Mouse (Mus musculus) common myeloid progenitor, adult 5-6 weeks (primary cell): ENCODE results near the gene Pxdn. TPM values are rescaled to one million over a fixed set of nuclear protein-coding genes. Genes with fewer than 3 reads are reported as not detected.

Experiments used
- ATAC-seq: replicated peaks from 2 replicates; pipeline ENCODE4 v1.8.0; 2016; ENCODE audit warnings: low read depth, mild to moderate bottlenecking, moderate TSS enrichment, inconsistent platforms; ENCODE audit not compliant: poor library complexity, severe bottlenecking
- total RNA-seq: library from RNA; stranded (forward); fragments of 200-1000, 187-1606 nt; gene quantifications from 2 replicates; pipeline ENCODE4 v1.2.3, GENCODE M21; 2017

The Pxdn gene
- total RNA-seq, 1 experiment from 2014 or later = not detected

DNA sequence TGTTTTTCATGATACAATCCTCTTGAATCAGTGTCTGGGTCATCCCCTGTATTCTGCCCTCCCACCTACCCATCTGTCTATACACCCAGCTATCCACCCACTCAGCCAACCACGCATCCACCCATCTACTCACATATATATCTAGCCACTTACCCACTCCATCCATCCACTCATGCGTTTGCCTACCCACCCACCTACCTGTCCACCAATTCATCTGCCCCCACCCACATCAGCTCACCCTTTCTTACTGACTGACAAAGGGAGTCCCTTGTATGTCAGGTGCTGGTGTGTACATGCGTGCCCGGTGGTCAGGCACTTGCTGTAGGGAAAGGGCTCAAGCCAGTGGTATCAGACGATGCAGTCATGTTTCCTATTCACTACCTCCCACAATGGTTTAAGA is 14.1 kb downstream of the Pxdn start:
- no peak for ATAC-seq

DNA sequence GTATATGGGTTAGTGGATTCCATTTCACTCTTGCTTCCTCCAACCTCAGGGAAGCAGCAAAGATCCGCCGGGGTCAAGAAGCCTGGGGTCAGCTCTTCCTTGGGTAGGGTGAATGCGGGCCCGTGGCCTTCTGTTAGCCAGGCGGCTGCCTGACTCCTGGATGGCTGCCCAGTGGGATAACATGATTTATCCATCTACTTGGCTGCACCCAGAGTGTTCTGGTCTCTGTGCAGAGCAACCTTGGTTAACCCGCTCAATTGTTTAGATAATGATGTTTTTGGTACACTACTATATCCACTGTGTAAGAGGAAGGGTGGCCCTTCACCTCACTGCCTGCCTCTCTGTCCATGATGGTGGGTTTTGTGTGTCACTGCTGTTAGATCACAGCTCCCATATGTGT is 14.7 kb downstream of the Pxdn start:
- no peak for ATAC-seq

DNA sequence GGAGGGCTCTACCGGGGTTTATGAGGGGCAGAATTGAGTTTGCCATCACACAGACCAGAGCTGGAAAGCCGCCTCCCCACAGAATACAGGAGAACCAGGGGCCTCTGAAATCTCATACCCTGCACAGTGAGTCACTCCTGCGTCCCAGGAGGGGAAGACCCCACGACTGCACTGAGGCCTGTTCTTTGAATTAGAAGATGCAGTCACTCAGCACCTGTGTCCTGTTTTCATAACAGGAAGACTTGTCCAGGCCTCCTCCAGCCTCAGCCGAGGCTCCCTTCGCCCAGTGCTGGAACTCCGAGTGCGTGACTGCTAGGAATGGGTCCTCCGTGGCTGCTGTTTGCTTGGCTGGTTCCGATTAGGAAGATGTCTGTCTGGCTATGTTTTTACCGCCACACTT is 16.6 kb downstream of the Pxdn start:
- ATAC-seq = no peak

DNA sequence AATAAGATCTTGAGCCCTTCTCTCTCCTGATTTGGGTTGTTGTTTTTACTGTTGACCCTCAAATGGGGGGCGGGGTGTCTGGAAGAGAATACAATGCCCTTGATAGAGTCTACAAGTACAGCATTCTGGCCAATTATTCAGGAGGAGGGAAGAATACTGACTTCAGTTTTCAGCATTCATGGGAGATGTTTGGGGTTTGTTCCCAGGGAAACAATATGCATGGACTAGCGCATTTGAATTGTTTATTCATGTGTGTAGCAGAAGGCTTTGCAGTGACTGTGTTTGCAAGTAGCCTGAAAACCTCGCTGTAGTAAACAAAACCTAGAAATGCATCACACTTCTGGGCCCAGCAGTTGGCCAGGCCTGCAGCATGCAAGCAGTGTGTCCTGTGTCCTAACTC is 17.1 kb downstream of the Pxdn start:
- ATAC-seq = no peak

DNA sequence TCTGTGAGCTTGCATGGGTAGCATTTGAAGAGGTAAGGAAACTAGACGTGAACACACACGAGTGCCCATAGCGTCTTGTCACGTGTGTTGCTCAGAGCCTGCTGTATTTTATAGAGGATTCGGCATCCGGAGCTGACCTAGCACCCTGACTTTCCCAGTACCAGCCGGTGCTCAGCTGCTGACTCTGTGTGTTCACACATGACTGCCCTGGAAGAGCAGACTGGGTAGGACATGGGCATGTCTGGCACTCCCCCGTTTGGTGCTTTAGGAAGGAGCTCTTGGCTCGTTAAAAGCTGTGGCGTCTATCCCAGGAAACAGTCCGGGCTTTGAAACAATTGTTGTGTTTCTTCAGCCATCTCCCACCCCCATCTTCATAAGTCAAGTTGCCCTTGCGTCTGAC is 19.6 kb downstream of the Pxdn start:
- ATAC-seq = no peak

DNA sequence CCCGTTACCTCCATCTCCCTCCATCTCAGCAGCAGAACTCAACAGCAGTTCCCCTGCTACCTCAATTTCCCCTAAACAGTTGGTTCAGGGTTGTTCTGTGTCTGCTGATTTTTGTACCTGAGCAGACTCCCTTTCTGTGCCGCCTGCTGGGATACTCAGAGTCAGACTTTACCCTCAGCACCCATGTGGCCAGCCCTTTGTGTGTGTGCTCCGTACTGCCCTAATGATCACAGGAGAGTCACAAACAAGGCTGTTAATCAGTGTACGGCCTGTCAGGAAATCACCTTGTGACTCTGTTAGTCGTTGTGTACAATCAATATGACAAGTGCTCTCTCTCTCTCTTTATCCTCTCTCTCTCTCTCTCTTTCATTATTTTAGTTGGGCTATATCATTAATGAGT is 21.2 kb downstream of the Pxdn start:
- no peak for ATAC-seq

DNA sequence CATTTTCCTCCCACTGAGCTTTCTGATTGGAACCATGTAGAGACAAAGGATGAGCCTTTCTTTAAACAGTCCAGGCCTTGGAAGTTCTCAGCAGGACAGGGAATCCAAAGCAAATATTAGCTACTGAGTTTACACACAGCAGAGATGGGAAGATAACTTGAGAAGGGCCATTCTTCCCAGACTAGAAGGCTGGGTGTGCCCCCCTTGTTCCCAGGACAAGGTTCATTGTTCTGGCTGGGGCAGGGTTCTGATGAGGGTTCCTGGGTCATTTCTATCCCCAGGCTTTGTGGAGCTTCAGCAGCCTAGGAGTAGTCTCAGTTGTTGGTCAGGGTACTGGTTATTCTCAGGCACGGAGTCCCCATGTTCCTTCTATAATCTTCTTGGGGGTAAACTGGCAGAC is 23.6 kb downstream of the Pxdn start:
- ATAC-seq = no peak

DNA sequence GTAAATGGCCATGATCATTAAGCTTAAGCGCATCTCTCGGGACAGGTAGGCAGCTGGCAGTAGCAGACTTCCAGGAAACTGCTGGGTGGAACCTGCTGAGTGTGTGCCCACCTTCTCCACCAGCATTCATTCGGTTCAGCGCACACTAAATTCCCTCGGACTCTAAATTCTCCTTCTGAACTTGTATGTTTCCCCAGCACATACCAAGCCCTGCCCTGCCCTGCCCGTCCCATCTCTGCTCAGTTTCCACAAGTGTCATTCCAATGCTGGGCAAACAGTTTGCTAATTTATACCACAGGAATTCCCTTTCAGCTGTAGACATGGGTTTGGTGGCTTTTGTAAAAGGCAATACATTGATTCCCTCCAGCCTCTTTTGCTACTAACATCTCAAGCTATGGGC is 27.6 kb downstream of the Pxdn start:
- no peak for ATAC-seq

DNA sequence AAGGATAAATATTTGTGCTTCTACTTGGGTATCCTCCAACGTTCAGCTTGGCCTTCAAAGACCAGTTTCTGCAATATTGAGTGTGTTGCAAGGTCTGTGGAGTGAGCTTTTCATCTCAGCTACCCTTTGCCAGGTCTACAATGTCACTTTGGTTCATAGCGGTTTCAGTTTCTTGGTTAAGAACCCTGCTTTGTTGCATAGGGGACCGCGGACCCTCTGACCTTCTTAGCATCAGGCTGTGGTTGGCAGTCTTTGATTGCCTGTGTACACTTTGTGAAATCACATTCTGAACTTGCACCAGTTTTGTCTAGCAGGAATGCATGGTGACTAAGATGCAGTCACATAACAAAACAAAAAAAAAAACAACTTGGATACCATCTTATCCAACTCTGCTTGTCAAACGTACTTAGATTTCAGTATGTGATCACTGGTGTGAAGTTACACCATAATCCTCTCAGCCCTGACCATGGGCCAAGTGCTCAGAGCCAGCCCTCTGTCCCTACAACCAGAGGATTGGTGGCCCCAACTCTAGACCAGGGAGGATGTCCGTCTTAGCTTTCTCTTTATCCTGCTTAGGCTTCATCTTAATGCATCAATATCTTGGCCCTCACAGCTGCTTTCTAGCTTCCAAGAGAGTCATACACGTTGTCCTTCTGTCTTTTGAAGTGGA is 34.5 kb downstream of the Pxdn start:
- ATAC-seq = no peak

DNA sequence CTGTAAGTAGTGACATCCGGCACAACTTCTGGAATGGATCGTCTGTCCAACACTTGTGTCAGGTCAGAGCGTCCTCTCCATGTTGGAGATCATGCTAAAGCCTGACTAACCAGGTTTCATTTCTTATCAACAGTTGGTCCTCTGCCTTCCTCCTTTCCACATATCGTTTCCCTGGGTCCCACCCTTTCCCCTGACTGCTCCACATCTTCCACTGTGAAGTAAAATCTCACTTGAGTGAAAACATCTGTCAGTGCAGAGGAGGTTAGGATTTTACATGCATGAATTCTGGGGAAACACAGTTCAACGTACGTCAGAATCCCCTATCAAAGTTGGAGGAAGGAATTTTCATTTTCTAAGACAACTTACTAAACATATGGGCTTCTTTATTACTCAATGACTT is 35.1 kb downstream of the Pxdn start:
- ATAC-seq = no peak

DNA sequence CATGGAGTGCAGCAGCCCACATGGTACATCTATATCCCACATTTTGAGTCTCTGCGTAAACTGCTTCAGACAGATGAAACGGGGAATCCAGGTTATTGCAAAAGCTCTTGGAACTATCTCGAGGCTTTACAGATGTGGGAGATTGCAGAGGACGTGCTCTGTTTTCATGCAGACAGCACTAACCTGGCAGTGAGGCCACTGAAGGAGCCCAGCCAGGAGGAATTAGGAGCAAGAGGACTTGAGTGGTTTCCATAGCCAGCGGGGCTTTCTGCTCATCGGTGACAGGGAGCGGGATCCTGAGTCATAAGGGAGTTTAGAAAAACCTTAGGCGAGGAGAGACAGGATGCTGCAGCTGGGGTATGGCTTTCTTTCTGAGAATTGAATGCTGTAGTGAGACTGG is 42.7 kb downstream of the Pxdn start:
- no peak for ATAC-seq

DNA sequence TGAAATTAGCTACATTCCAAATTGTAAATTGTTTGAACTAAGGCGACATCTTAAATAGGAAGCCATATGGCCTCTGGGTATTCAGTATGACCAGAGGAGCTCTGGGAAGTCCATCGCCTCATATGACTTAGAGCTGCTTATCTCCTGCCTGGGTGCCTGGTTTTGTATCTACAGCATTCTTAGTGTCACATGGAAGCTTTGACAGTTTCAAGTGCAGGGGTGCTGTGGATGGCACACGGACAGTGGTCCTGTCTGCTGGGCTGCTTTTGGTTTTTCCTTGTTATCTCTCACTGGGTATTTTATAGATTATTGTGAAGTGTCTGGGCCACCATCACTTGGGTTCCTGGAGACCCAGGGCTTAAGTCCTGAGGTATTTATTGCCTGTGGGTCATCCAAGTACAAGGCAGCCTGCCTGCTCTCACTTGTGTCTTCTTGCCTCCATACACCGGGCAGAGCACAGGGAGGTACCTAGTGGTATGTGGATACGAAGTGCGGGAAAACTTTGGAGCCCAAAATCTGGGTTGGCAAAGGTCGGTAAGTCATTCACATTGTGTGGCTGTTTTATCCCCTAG is 44.4 kb downstream of the Pxdn start:
- ATAC-seq = no peak

DNA sequence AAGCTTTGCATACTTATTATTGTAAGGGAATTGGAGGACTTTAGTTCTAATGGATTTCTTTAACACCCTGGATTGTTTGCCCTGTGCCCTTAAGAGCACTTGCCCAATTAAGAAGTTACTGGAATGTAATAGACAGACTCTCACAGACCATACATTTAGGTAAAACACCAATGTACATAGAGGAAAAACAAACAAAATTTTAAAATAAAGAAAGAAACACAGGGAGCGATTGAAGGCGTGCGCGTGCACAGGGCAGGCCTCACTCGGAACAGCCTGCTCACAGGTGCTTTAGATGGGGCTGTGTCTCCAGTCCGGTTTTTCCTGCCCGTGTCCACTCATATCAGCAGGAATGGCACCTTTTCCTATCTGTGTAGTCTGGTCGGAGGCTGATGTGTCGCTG is 45.8 kb downstream of the Pxdn start:
- ATAC-seq = no peak

DNA sequence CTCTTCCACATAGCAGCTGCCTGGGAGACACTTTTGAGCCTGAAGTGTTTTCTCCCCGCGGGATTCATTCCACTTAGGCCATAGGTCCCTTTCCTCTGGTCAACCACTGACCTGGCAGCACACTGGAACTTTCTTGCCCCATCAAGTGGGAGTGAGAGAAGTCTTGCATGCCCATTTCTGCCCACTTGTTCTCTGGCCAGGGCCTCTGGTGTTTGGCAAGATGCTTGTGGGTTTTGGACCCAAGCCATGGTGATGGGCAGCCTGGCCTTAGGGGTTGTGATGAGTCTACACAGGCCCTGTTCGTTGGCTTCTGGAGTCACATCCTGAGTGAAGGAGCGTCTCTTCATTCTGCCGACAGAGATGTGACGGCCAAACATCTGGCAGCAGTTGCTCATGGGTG is 47.7 kb downstream of the Pxdn start:
- no peak for ATAC-seq

DNA sequence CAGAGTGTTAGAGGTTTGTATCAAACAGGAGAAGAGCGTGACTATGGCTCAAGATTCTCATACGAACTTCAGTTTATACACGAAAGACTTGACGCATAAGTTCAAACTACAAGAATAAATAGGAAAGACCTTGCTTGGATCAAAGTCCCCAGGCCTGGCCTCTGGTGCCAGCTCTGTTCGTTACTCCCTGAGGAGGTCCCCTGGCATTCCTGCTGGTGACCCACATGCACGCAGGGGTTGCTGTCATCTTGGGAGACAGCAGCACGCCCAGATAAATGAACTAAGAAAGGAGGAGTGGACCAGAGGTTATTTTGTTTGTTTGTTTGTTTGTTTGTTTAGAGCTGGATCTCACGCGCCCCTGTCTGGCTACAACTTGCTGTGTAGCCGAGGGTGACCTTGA is 48.8 kb downstream of the Pxdn start:
- ATAC-seq = no peak

DNA sequence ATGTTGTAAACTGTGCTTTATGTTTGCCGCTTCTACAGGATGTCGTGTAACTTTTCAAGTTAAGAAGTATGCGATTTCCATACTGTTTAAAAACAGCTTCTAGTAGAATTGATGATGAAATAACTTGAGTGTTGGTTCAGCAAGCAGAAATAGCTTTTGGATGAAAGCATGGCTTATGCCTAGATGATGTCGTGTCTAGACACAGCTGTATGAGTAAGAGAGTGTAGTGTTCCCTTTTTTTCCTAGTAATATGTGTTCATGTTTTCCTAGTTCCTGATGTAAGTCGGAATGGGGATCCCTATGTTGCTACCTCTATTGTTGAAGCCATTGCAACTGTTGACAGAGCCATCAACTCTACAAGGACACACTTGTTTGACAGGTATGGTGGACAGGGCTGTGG is 61.5 kb downstream of the Pxdn start:
- no peak for ATAC-seq

DNA sequence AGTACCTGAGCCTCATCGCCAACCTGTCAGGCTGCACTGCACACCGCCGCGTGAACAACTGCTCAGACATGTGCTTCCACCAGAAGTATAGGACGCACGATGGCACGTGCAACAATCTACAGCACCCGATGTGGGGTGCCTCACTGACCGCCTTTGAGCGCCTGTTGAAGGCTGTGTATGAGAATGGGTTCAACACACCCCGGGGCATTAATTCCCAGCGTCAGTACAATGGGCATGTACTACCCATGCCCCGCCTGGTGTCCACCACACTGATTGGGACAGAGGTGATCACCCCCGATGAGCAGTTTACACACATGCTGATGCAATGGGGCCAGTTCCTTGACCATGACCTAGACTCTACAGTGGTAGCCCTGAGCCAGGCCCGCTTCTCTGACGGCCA is 64.5 kb downstream of the Pxdn start:
- no peak for ATAC-seq

DNA sequence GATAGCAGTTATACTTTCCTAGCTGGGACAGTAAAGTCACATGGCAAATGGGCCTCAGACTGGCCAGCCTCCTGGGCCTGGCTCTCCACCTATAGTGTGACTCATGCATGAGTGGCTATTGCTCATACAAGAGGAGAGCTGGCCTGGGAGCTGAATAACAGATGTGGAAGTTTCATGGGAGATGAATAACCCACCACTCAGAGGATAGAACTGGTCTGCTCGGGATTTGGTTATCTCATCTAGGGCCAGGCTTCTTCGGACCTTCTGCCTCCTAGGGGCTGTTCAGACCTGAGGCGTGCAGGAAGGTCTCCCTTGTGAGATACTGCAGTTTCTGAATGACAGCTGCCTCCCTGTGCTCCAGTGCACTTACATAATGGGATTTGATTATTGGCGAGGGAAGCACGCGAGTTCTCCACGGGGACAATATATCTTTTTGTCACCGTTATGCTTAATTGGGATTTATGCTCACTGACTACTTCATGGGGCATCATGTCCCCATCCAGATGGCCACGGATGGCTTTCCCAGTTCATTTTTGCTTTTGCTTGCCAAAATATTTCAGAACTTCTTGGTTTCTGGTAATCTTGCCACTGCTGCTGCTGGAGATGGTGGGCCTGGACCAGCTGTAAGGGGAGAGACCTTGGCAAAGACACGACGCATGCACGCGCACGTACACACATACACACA is 66.4 kb downstream of the Pxdn start:
- ATAC-seq = no peak

DNA sequence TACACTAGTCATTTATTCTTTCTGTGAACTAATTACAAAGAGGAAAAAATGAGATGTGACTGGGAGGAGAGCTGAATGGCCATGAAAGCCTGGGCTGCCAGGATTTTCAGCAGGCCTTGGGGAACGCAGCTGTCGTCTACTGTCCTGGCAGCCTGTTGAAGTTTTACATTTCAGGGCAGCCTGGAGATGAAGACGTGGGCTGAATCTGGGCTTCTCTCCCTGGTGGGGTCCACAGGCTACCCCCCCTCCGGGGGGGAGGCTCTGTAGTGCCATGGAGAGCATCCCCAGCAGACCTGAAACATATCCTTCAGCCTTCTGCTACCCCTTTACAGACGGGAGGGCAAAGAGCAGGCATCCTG is 66.9 kb downstream of the Pxdn start:
- no peak for ATAC-seq

DNA sequence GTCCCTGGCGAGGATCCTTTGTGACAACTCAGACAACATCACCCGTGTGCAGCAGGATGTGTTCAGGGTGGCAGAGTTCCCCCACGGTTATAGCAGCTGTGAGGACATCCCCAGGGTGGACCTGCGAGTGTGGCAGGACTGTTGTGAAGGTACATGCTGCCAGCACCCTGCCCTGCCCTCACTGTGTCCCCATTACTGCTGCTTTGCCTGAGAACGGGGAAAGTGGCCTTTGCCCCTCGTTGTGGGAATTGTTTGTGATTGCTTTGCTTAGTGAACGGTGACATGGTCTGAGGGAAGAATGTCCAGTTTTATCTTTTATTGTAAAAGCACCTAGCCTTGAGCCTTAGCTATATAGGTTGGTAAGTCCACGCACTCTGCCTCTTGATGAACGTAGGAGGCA is 69.2 kb downstream of the Pxdn start:
- ATAC-seq = no peak

DNA sequence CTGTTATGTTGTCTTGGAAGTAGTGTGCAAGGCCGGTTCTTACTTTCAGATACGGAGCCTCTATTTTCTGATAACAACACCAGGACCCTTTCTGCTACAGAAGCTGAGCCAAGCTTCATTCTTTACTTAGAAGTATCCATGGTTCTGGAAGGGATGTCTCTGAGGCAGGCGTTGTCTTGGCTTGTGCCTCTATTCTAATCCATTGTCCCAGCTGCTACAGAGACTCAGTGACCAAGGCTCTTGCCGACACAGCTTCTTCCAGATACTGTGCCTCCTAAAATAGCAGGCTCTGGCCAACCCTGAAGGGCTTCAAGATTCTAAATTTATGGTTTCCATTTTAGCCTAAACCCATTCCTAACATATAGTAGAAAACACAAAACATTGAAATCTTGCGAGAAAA is 71.3 kb downstream of the Pxdn start:
- no peak for ATAC-seq

DNA sequence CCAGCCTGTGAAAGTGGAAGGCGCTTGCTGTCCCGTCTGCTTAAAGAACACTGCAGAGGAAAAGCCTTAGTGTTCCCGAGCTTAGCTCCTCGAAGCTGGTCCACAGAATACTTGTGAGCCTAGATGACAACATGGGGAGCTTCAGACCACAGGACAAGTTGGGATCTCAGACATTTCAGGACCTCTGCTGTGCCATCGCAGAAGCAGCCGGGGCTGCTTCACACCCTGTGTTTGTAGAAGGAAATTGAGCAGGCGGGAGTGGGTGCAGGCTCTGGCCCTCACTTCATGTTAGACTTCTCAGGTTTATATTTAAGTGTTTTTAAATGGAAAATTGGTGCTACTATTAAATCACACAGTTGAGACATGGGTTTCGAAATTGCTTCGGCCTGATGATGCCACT is 78.1 kb downstream of the Pxdn start:
- no peak for ATAC-seq
